Mouse (Mus musculus) erythroblast, adult 5-6 weeks (primary cell): ENCODE data around the gene Zfp319. TPM values are rescaled to one million over a fixed set of nuclear protein-coding genes. Genes with fewer than 3 reads are reported as not detected.
A peak's percentile ranks its signal among the peaks of the same experiment; 100 is the strongest.

Experiments
- ATAC-seq: replicated peaks from 2 replicates; pipeline ENCODE4 v1.8.0; 2016; ENCODE audit warnings: moderate number of reproducible peaks, mild to moderate bottlenecking, moderate TSS enrichment, inconsistent platforms; ENCODE audit not compliant: poor library complexity, low FRiP score, severe bottlenecking
- total RNA-seq, 2 experiments: library from RNA; stranded (forward) in 1 of 2; stranded (reverse) in 1 of 2; fragments of 150-400 nt in 1 of 2; fragments of 200-764, 138-1000 nt in 1 of 2; gene quantifications; 2 replicates each; pipeline versions ENCODE4 v1.2.3 to v1.2.4; 2015 to 2017; ENCODE audit warnings: low replicate concordance in 2 of 2

Gene Zfp319
- total RNA-seq, 2 experiments from 2014 or later: 0.17 to 3.3 TPM

- ATAC-seq: no peak
These were observed 20.6 kb upstream of the Zfp319 start, which contains the start of gene Mmp15 for GRCm38 (mm10) chr8:95352151-95352870. Gene Mmp15, plus strand, starts transcription at chr8:95352268.

GRCm38 (mm10) chr8:95351461-95351860 lies 19.7 kb upstream of the Zfp319 start:
- ATAC-seq: no peak

- no peak for ATAC-seq
These were observed 17.3 kb upstream of the Zfp319 start for GRCm38 (mm10) chr8:95348811-95349630.

- ATAC-seq: no peak
These were observed 16.6 kb upstream of the Zfp319 start for GRCm38 (mm10) chr8:95348356-95348755.

GRCm38 (mm10) chr8:95346643-95347545 lies 15.1 kb upstream of the Zfp319 start:
- 0 out of 2 replicates have a peak, but pooled peaks have one; percentile 46 for ATAC-seq

- ATAC-seq: no peak
These were observed 12.9 kb upstream of the Zfp319 start for GRCm38 (mm10) chr8:95344668-95345067.

GRCm38 (mm10) chr8:95341721-95342120 lies 10.0 kb upstream of the Zfp319 start:
- no peak for ATAC-seq

GRCm38 (mm10) chr8:95336363-95336762 lies 4.6 kb upstream of the Zfp319 start:
- no peak for ATAC-seq

- no peak for ATAC-seq
These were observed 4.0 kb upstream of the Zfp319 start for GRCm38 (mm10) chr8:95335706-95336105.

- ATAC-seq: no peak
These were observed 868 bp upstream of the Zfp319 start for GRCm38 (mm10) chr8:95332437-95333199.

GRCm38 (mm10) chr8:95331156-95331719 lies 512 bp downstream of the Zfp319 start:
- peak; percentile 38 for ATAC-seq

GRCm38 (mm10) chr8:95330367-95330766 lies 1.4 kb downstream of the Zfp319 start:
- ATAC-seq: no peak

GRCm38 (mm10) chr8:95327866-95328465 lies 3.8 kb downstream of the Zfp319 start:
- no peak for ATAC-seq

- ATAC-seq: no peak
These were observed 4.9 kb downstream of the Zfp319 start for GRCm38 (mm10) chr8:95326822-95327221.

- ATAC-seq: no peak
These were observed 7.1 kb downstream of the Zfp319 start for GRCm38 (mm10) chr8:95324646-95325045.

- no peak for ATAC-seq
These were observed 8.5 kb downstream of the Zfp319 start for GRCm38 (mm10) chr8:95323201-95323600.

- peak; percentile 68 for ATAC-seq
These were observed 11.3 kb downstream of the Zfp319 start for GRCm38 (mm10) chr8:95320224-95321139.

GRCm38 (mm10) chr8:95315350-95315749 lies 16.4 kb downstream of the Zfp319 start:
- no peak for ATAC-seq
